Mouse (Mus musculus) lung, postnatal 0 days (tissue): ENCODE data around the gene Erlin1. TPM values are rescaled to one million over a fixed set of nuclear protein-coding genes. Genes with fewer than 3 reads are reported as not detected.

ENCODE experiments used
- ATAC-seq: fragments of 200-750 bp; cut with Nextera tagmentation; 2 replicates; pipeline ENCODE4 v1.8.0; 2017; ENCODE audit warnings: moderate library complexity
- DNase-seq: peaks from one replicate; pipeline ENCODE4 v3.0.0-alpha.2; 2016; ENCODE audit warnings: low spot score
- H3K27ac ChIP-seq: fragments of 300-500 bp; sonication (generic); 2 replicates; pipeline ENCODE4 v1.5.1; 2014; ENCODE audit warnings: antibody characterized with exemption, mild to moderate bottlenecking, low read length, mixed read lengths
- H3K27me3 ChIP-seq: fragments of 300-500 bp; sonication (generic); replicated peaks from 2 replicates; pipeline ENCODE4 v1.6.1; 2014; ENCODE audit warnings: low read length, mixed read lengths; ENCODE audit not compliant: insufficient read depth
- H3K36me3 ChIP-seq: fragments of 300-500 bp; sonication (generic); 2 replicates; pipeline ENCODE4 v1.6.1; 2014; ENCODE audit warnings: low read length, mixed read lengths; ENCODE audit not compliant: insufficient read depth
- H3K4me1 ChIP-seq: fragments of 300-500 bp; sonication (generic); 2 replicates; pipeline ENCODE4 v1.6.1; 2014; ENCODE audit warnings: antibody characterized with exemption, low read depth, low read length, mixed read lengths; ENCODE audit not compliant: insufficient read depth
- H3K4me2 ChIP-seq: fragments of 300-500 bp; sonication (generic); replicated peaks from 2 replicates; pipeline ENCODE4 v1.6.1; 2014; ENCODE audit warnings: low read depth, mild to moderate bottlenecking, low read length, moderate library complexity, mixed read lengths
- H3K4me3 ChIP-seq: fragments of 300-500 bp; sonication (generic); 2 replicates; pipeline ENCODE4 v1.5.1; 2014; ENCODE audit warnings: low read depth, low read length
- H3K9ac ChIP-seq: fragments of 300-500 bp; sonication (generic); replicated peaks from 2 replicates; pipeline ENCODE4 v1.6.1; 2014; ENCODE audit warnings: low read depth, mild to moderate bottlenecking
- H3K9me3 ChIP-seq: fragments of 300-500 bp; sonication (generic); 2 replicates; pipeline ENCODE4 v1.6.1; 2016; ENCODE audit warnings: low read length, mixed read lengths
- CTCF ChIP-seq: IDR thresholded peaks from 2 replicates; pipeline ENCODE4 v1.5.1; 2016; ENCODE audit warnings: antibody characterized with exemption, mild to moderate bottlenecking
- EP300 ChIP-seq: IDR thresholded peaks from 2 replicates; pipeline ENCODE4 v1.6.1; 2016; ENCODE audit warnings: antibody characterized with exemption, mild to moderate bottlenecking, control low read depth
- WGBS: fragments of 180-500 bp; shearing (Covaris S2); extraction: QIAGEN DNeasy Blood & Tissue Kit; methylation state at CpG from one replicate; pipeline ENCODE4 v1.1.7; 2014; 5-methylcytosine and 5-hydroxymethylcytosine counted together
- polyA plus RNA-seq: library from polyadenylated mRNA; unstranded; fragments of >200 nt; fragmentation: Nextera tagmentation; extraction: Ambion mirVana; gene quantifications from 2 replicates; pipeline ENCODE4 v1.2.1, GENCODE M21; 2015

Erlin1 gene
- polyA plus RNA-seq, 1 experiment from 2014 or later: 26.9 TPM

GRCm38 (mm10) chr19:44028972-44029371 lies 40.6 kb downstream of the Erlin1 start, which contains the start of gene Cyp2c23:
TSS of gene Cyp2c23 (minus strand) at chr19:44029208.
- H3K9me3 ChIP-seq: no peaks in the 10 kb centered on the region
- 66% methylated on average over 8 of the region's 8 CpGs for WGBS
- no peak for DNase-seq
- H3K4me3 ChIP-seq: no peak within 1 kb of the TSS
- peaks cover 2% of the 10 kb centered on the region; the same call in 1 of the 2 replicates for H3K4me1 ChIP-seq
- no peak within 1 kb of the TSS for H3K4me2 ChIP-seq
- H3K27me3 ChIP-seq: no peaks in the 10 kb centered on the region
- TF ChIP-seq CTCF (no peak), EP300 (no peak)
- H3K9ac ChIP-seq: no peak within 1 kb of the TSS
- ATAC-seq: no peak
- no peak within 1 kb of the TSS for H3K27ac ChIP-seq
- no peaks in the 10 kb centered on the region for H3K36me3 ChIP-seq

DNA sequence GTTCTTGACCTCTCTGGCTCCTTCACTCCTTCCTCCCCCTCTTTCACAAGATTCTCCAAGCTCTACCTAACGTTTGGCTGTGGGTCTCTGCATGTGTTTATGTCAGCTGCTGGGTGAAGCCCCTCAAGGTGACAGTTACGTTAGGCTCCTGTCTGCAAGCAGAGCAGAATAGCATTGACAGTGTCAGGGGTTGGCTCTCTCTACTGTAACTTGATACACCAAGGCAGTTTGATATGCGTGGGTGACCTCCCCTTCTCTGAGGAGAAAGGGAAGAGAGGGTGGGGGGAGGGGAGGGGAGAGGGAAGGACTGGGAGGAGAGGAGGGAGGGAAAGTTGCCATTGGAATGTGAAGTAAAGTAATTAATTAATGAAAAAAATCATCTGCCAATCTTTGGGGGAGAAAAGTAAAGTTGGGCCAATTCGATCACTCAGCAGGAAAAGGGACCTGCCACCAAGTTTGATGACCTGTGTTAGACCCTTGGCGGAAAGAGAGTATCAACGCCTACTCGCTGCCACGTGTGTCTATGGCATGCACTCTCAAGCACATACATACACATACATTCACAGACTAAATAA lies 42.5 kb downstream of the Erlin1 start:
- Histone ChIP-seq H3K36me3 (no peaks in the 10 kb centered on the region), H3K4me2 (no peak overlapping the region), H3K4me1 (peaks cover 2% of the 10 kb centered on the region; the same call in 1 of the 2 replicates), H3K9me3 (no peaks in the 10 kb centered on the region), H3K9ac (no peak overlapping the region), H3K4me3 (no peak overlapping the region), H3K27me3 (no peaks in the 10 kb centered on the region), H3K27ac (no peak overlapping the region)
- DNase-seq (no peak), ATAC-seq (no peak)
- WGBS: 48% methylated on average over 8 of the region's 8 CpGs
- TF ChIP-seq EP300: no peak
- TF ChIP-seq CTCF: no peak

GRCm38 (mm10) chr19:44024921-44025585 lies 44.5 kb downstream of the Erlin1 start:
- TF ChIP-seq EP300: no peak
- TF ChIP-seq CTCF: no peak
- H3K9ac ChIP-seq: no peak overlapping the region
- no peaks in the 10 kb centered on the region for H3K4me1 ChIP-seq
- no peaks in the 10 kb centered on the region for H3K27me3 ChIP-seq
- no peak overlapping the region for H3K4me3 ChIP-seq
- H3K4me2 ChIP-seq: no peak overlapping the region
- whole genome bisulfite sequencing: 68% methylated on average over 13 of the region's 13 CpGs
- H3K36me3 ChIP-seq: no peaks in the 10 kb centered on the region
- H3K9me3 ChIP-seq: no peaks in the 10 kb centered on the region
- no peak for DNase-seq
- no peak overlapping the region for H3K27ac ChIP-seq
- no peak for ATAC-seq

- Histone ChIP-seq H3K36me3 (no peaks in the 10 kb centered on the region), H3K9me3 (no peaks in the 10 kb centered on the region), H3K4me2 (no peak overlapping the region), H3K4me3 (no peak overlapping the region), H3K9ac (no peak overlapping the region), H3K4me1 (no peaks in the 10 kb centered on the region), H3K27ac (no peak overlapping the region), H3K27me3 (no peaks in the 10 kb centered on the region)
- DNase-seq (no peak), ATAC-seq (no peak)
- TF ChIP-seq EP300 (no peak), CTCF (peak; percentile 14)
- 68% methylated on average over 5 of the region's 5 CpGs for WGBS
Observed at GRCm38 (mm10) chr19:44023066-44023465, 46.5 kb downstream of the Erlin1 start.

- peak; percentile 96 for TF ChIP-seq EP300
- TF ChIP-seq CTCF: no peak
- H3K4me2 ChIP-seq: no peak overlapping the region
- H3K36me3 ChIP-seq: no peaks in the 10 kb centered on the region
- no peak overlapping the region for H3K9ac ChIP-seq
- no peak overlapping the region for H3K4me3 ChIP-seq
- H3K9me3 ChIP-seq: no peaks in the 10 kb centered on the region
- ATAC-seq (peak; percentile 95), DNase-seq (peak; percentile 96)
- H3K27ac ChIP-seq: peak overlapping the region; percentile 33; the same call in 1 of the 2 replicates
- H3K27me3 ChIP-seq: no peaks in the 10 kb centered on the region
- 39% methylated on average over 4 of the region's 4 CpGs for WGBS
- no peaks in the 10 kb centered on the region for H3K4me1 ChIP-seq
Observed at GRCm38 (mm10) chr19:44021502-44021901, 48.1 kb downstream of the Erlin1 start.

- Histone ChIP-seq H3K4me2 (no peak overlapping the region), H3K27ac (no peak overlapping the region), H3K9ac (no peak overlapping the region), H3K27me3 (no peaks in the 10 kb centered on the region), H3K9me3 (no peaks in the 10 kb centered on the region), H3K4me1 (no peaks in the 10 kb centered on the region), H3K36me3 (no peaks in the 10 kb centered on the region), H3K4me3 (no peak overlapping the region)
- TF ChIP-seq EP300 (no peak), CTCF (no peak)
- DNase-seq (no peak), ATAC-seq (no peak)
- 56% methylated on average over 7 of the region's 7 CpGs for WGBS
Observed at GRCm38 (mm10) chr19:44019739-44020138, 49.8 kb downstream of the Erlin1 start.
